In the genomic region with DNA sequence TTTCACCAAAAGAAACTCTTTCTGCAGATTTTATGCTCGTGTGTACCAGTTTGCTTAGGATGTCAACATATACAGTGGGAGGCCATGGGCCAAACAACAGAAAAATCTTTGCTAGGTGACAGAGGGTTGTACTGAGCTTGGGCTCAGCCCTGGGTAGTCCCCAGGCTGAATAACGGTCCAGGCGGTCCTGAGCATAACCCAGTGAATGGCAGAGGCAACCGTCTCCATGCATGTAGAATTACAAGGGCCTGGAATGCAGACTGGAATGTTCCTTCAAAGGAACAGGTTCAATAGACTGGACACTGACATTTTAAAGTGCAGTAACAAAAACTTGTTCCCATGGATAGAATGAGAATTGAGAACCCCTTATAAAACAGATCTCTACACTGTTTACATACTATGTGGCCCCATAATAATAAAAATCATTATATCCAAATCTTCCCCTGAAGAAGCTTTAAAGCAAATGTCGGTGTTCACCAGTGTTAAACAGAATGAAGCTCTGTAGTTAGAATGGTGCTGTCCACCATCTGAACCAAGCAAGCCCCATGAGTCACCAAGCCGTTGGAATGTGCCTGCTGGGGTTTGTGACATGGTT, we compare ENCODE assay signal across 21 mouse cellular contexts. TPM values are rescaled to one million over a fixed set of nuclear protein-coding genes. Genes with fewer than 3 reads are reported as not detected.
A peak's percentile ranks its signal among the peaks of the same experiment; 100 is the strongest.
DNase-seq lines count a peak whose midpoint lies in the region; ATAC-seq and TF ChIP-seq lines count a peak whose summit lies in the region.
"Had no signal": no experiment of that assay in that cellular context is flagged by ENCODE, and none has a peak within 500 bp of the region (broad histone marks: within the 10 kb centered on the region; RNA-seq: fewer than 3 reads in every experiment).

No protein-coding gene starts in this region.

- no peak overlapping the region for H3K4me2 ChIP-seq in forebrain, embryonic 11.5 days (ENCODE audit: low read depth, low read length, severe bottlenecking)
- H3K4me2 ChIP-seq in forebrain, embryonic 14.5 days (ENCODE audit: low read length), result no peak overlapping the region
- no peak overlapping the region for H3K4me2 ChIP-seq in neural tube, embryonic 11.5 days (ENCODE audit: low read depth)
- H3K4me2 ChIP-seq in hindbrain, embryonic 13.5 days, result no peak overlapping the region
- no peak overlapping the region for H3K4me2 ChIP-seq in neural tube, embryonic 14.5 days (ENCODE audit: low read depth, low read length)
- H3K4me2 ChIP-seq in stomach, postnatal 0 days (replicated peaks; ENCODE audit: low read depth), result no peak overlapping the region
- H3K4me2 ChIP-seq: intestine, embryonic 15.5 days; liver, embryonic 12.5 days; lung, embryonic 15.5 days had no signal

- DNase-seq in forebrain, embryonic 11.5 days (ENCODE audit: low spot score), result no peak
- DNase-seq in forebrain, embryonic 14.5 days (ENCODE audit: low spot score), result no peak
- DNase-seq in neural tube, embryonic 11.5 days (ENCODE audit: low spot score), result no peak
- DNase-seq in neural tube, embryonic 10.5 days (ENCODE audit: extremely low spot score, low spot score), result no peak
- DNase-seq in stomach, postnatal 0 days (ENCODE audit: low spot score), result no peak
- no peak for DNase-seq in adrenal gland, postnatal 36 days
- DNase-seq: B cell, adult 2 months; cerebellum, postnatal 10 days; gastrocnemius, postnatal 14 days; heart, adult 2 months; heart, postnatal 36 days; kidney, postnatal 14 days; thymus, adult 18-20 months had no signal

- 0 out of 2 replicates have a peak overlapping the region, but pooled peaks have one; percentile 38 for H3K27ac ChIP-seq in forebrain, embryonic 11.5 days (ENCODE audit: low read depth, low read length)
- H3K27ac ChIP-seq in forebrain, embryonic 14.5 days (ENCODE audit: low read depth, low read length), result no peak overlapping the region
- no peak overlapping the region for H3K27ac ChIP-seq in neural tube, embryonic 11.5 days (ENCODE audit: low read depth, low read length)
- H3K27ac ChIP-seq in hindbrain, embryonic 13.5 days, result peak overlapping the region; percentile 46; the same call in 1 of the 2 replicates
- no peak overlapping the region for H3K27ac ChIP-seq in neural tube, embryonic 14.5 days (ENCODE audit: low read depth, low read length)
- no peak overlapping the region for H3K27ac ChIP-seq in stomach, postnatal 0 days (replicated peaks)
- H3K27ac ChIP-seq: heart, adult 2 months; intestine, embryonic 15.5 days; left cerebral cortex, adult 2 months; liver, embryonic 12.5 days; lung, embryonic 15.5 days; macrophage had no signal

- no peaks in the 10 kb centered on the region for H3K27me3 ChIP-seq in forebrain, embryonic 11.5 days (ENCODE audit: control insufficient read depth, insufficient read depth, low read length)
- H3K27me3 ChIP-seq in forebrain, embryonic 14.5 days (replicated peaks; ENCODE audit: control insufficient read depth, insufficient read depth, low read length), result no peaks in the 10 kb centered on the region
- no peaks in the 10 kb centered on the region for H3K27me3 ChIP-seq in neural tube, embryonic 11.5 days (ENCODE audit: control insufficient read depth, insufficient read depth, low read length)
- no peaks in the 10 kb centered on the region for H3K27me3 ChIP-seq in hindbrain, embryonic 13.5 days
- no peaks in the 10 kb centered on the region for H3K27me3 ChIP-seq in neural tube, embryonic 14.5 days (ENCODE audit: control insufficient read depth, insufficient read depth, low read length)
- no peaks in the 10 kb centered on the region for H3K27me3 ChIP-seq in stomach, postnatal 0 days (ENCODE audit: control insufficient read depth, insufficient read depth, low read length)
- H3K27me3 ChIP-seq: intestine, embryonic 15.5 days; liver, embryonic 12.5 days; lung, embryonic 15.5 days had no signal

- TF ChIP-seq EP300 in stomach, postnatal 0 days (optimal IDR thresholded peaks at IDR 0.05), result no peak

- H3K4me3 ChIP-seq in forebrain, embryonic 11.5 days (ENCODE audit: low read depth, low read length), result no peak overlapping the region
- H3K4me3 ChIP-seq in forebrain, embryonic 14.5 days (ENCODE audit: low read depth, low read length), result no peak overlapping the region
- H3K4me3 ChIP-seq in neural tube, embryonic 11.5 days (ENCODE audit: low read depth, low read length), result no peak overlapping the region
- no peak overlapping the region for H3K4me3 ChIP-seq in hindbrain, embryonic 13.5 days
- no peak overlapping the region for H3K4me3 ChIP-seq in neural tube, embryonic 14.5 days (ENCODE audit: low read depth, low read length)
- H3K4me3 ChIP-seq in stomach, postnatal 0 days (ENCODE audit: low read depth, low read length), result no peak overlapping the region
- H3K4me3 ChIP-seq: erythroblast, embryonic 14.5 days; heart, adult 2 months; intestine, embryonic 15.5 days; left cerebral cortex, adult 2 months; liver, embryonic 12.5 days; lung, embryonic 15.5 days had no signal

- no peaks in the 10 kb centered on the region for H3K36me3 ChIP-seq in forebrain, embryonic 11.5 days (ENCODE audit: control insufficient read depth, insufficient read depth, low read length)
- no peaks in the 10 kb centered on the region for H3K36me3 ChIP-seq in forebrain, embryonic 14.5 days (ENCODE audit: control insufficient read depth, insufficient read depth, low read length)
- H3K36me3 ChIP-seq in neural tube, embryonic 11.5 days (ENCODE audit: control insufficient read depth, insufficient read depth, low read length), result no peaks in the 10 kb centered on the region
- no peaks in the 10 kb centered on the region for H3K36me3 ChIP-seq in hindbrain, embryonic 13.5 days
- no peaks in the 10 kb centered on the region for H3K36me3 ChIP-seq in neural tube, embryonic 14.5 days (ENCODE audit: control insufficient read depth, insufficient read depth, low read length)
- no peaks in the 10 kb centered on the region for H3K36me3 ChIP-seq in stomach, postnatal 0 days (ENCODE audit: control insufficient read depth, insufficient read depth, low read length)
- H3K36me3 ChIP-seq: intestine, embryonic 15.5 days; liver, embryonic 12.5 days; lung, embryonic 15.5 days had no signal

- H3K4me1 ChIP-seq in forebrain, embryonic 11.5 days (replicated peaks; ENCODE audit: control insufficient read depth, insufficient read depth, low read length), result peaks cover 2% of the 10 kb centered on the region; the same call in 1 of the 2 replicates
- H3K4me1 ChIP-seq in forebrain, embryonic 14.5 days (ENCODE audit: control insufficient read depth, insufficient read depth, low read length), result peaks cover 17% of the 10 kb centered on the region
- H3K4me1 ChIP-seq in neural tube, embryonic 11.5 days (ENCODE audit: control insufficient read depth, insufficient read depth, low read length), result peaks cover 10% of the 10 kb centered on the region
- H3K4me1 ChIP-seq in hindbrain, embryonic 13.5 days (replicated peaks), result peaks cover 30% of the 10 kb centered on the region
- H3K4me1 ChIP-seq in neural tube, embryonic 14.5 days (ENCODE audit: control insufficient read depth, insufficient read depth, low read length), result peaks cover 2% of the 10 kb centered on the region; the same call in 1 of the 2 replicates
- no peaks in the 10 kb centered on the region for H3K4me1 ChIP-seq in stomach, postnatal 0 days (replicated peaks; ENCODE audit: control insufficient read depth, insufficient read depth)
- H3K4me1 ChIP-seq: liver, embryonic 12.5 days had no signal

- no peaks in the 10 kb centered on the region for H3K9me3 ChIP-seq in forebrain, embryonic 11.5 days (ENCODE audit: control insufficient read depth, low read length)
- H3K9me3 ChIP-seq in forebrain, embryonic 14.5 days (replicated peaks; ENCODE audit: control insufficient read depth, low read length), result no peaks in the 10 kb centered on the region
- H3K9me3 ChIP-seq in neural tube, embryonic 11.5 days (ENCODE audit: control insufficient read depth, low read length), result no peaks in the 10 kb centered on the region
- H3K9me3 ChIP-seq in hindbrain, embryonic 13.5 days, result no peaks in the 10 kb centered on the region
- no peaks in the 10 kb centered on the region for H3K9me3 ChIP-seq in neural tube, embryonic 14.5 days (ENCODE audit: control insufficient read depth, low read length)
- no peaks in the 10 kb centered on the region for H3K9me3 ChIP-seq in stomach, postnatal 0 days (ENCODE audit: control insufficient read depth, low read length)
- H3K9me3 ChIP-seq: intestine, embryonic 15.5 days; liver, embryonic 12.5 days; lung, embryonic 15.5 days had no signal

- H3K9ac ChIP-seq in forebrain, embryonic 11.5 days (ENCODE audit: low read length), result no peak overlapping the region
- H3K9ac ChIP-seq in forebrain, embryonic 14.5 days (ENCODE audit: low read length), result no peak overlapping the region
- no peak overlapping the region for H3K9ac ChIP-seq in neural tube, embryonic 11.5 days (ENCODE audit: low read length)
- H3K9ac ChIP-seq in hindbrain, embryonic 13.5 days, result no peak overlapping the region
- H3K9ac ChIP-seq in neural tube, embryonic 14.5 days (replicated peaks; ENCODE audit: low read depth, low read length), result no peak overlapping the region
- no peak overlapping the region for H3K9ac ChIP-seq in stomach, postnatal 0 days (ENCODE audit: low read length)
- H3K9ac ChIP-seq: intestine, embryonic 15.5 days; liver, embryonic 12.5 days; lung, embryonic 15.5 days had no signal

- TF ChIP-seq CTCF in stomach, postnatal 0 days (IDR thresholded peaks at IDR 0.05; ENCODE audit: low read depth), result no peak

- 31% methylated on average over 6 of the region's 6 CpGs for WGBS in forebrain, embryonic 11.5 days
- WGBS in forebrain, embryonic 14.5 days, result 31% methylated on average over 6 of the region's 6 CpGs
- 44% methylated on average over 6 of the region's 6 CpGs for WGBS in neural tube, embryonic 11.5 days
- WGBS in hindbrain, embryonic 13.5 days, result 31% methylated on average over 6 of the region's 6 CpGs
- 29% methylated on average over 6 of the region's 6 CpGs for WGBS in neural tube, embryonic 14.5 days
- 69% methylated on average over 6 of the region's 6 CpGs for WGBS in stomach, postnatal 0 days

- ATAC-seq in forebrain, embryonic 11.5 days (replicated peaks; ENCODE audit: low FRiP score), result peak; percentile 63; the same call in 1 of the 2 replicates
- ATAC-seq in forebrain, embryonic 14.5 days, result no peak
- ATAC-seq in neural tube, embryonic 11.5 days (ENCODE audit: insufficient read depth, low FRiP score, low TSS enrichment), result peak; percentile 58; the same call in 1 of the 2 replicates
- 0 out of 2 replicates have a peak, but pooled peaks have one; percentile 37 for ATAC-seq in hindbrain, embryonic 13.5 days (ENCODE audit: low FRiP score)
- peak; percentile 56; the same call in 1 of the 2 replicates for ATAC-seq in neural tube, embryonic 14.5 days (ENCODE audit: low read depth)
- ATAC-seq in stomach, postnatal 0 days (ENCODE audit: low FRiP score, low TSS enrichment), result no peak
- ATAC-seq: intestine, embryonic 15.5 days; liver, embryonic 12.5 days had no signal

RNA-seq across cellular contexts. Expression of gene Sh3bgrl2, which starts 54.1 kb away (rescaled TPM):
- polyA plus RNA-seq in forebrain, embryonic 11.5 days (2014; fragmentation: Nextera tagmentation; extraction: Ambion mirVana), result 13.2 TPM in 2 replicates
- 26.3 and 26.4 TPM in 2 replicates for polyA plus RNA-seq in forebrain, embryonic 14.5 days (2014; fragmentation: Nextera tagmentation; extraction: Ambion mirVana)
- 7.7 and 10.5 TPM in 2 replicates for polyA plus RNA-seq in neural tube, embryonic 11.5 days (2014; fragmentation: Nextera tagmentation; extraction: Ambion mirVana)
- 7.0 and 10.9 TPM in 2 replicates for polyA plus RNA-seq in hindbrain, embryonic 13.5 days (2015; fragmentation: Nextera tagmentation; extraction: Ambion mirVana)
- 10.1 and 11.4 TPM in 2 replicates for polyA plus RNA-seq in neural tube, embryonic 14.5 days (2014; fragmentation: Nextera tagmentation; extraction: Ambion mirVana)
- 114 and 117 TPM in 2 replicates for polyA plus RNA-seq in stomach, postnatal 0 days (2015; fragmentation: Nextera tagmentation; extraction: Ambion mirVana)
- total RNA-seq in adrenal gland, postnatal 36 days (2021), result 10 to 100 TPM; 19.0 to 23.5 TPM

Comparison
In these comparisons a context has a peak if more than half of its experiments do, and no peak if none do; other contexts are left out.
1. ATAC-seq: peak in forebrain, embryonic 11.5 days (single experiment), neural tube, embryonic 11.5 days (single experiment), hindbrain, embryonic 13.5 days (single experiment) and neural tube, embryonic 14.5 days (single experiment); none in forebrain, embryonic 14.5 days (single experiment) and stomach, postnatal 0 days (single experiment).
2. H3K27ac ChIP-seq: peak in forebrain, embryonic 11.5 days (single experiment) and hindbrain, embryonic 13.5 days (single experiment); none in forebrain, embryonic 14.5 days (single experiment), neural tube, embryonic 11.5 days (single experiment), neural tube, embryonic 14.5 days (single experiment) and stomach, postnatal 0 days (single experiment).